Mouse (Mus musculus): ENCODE data around the gene Gm20696. TPM values are rescaled to one million over a fixed set of nuclear protein-coding genes. Genes with fewer than 3 reads are reported as not detected.

Gene Gm20696
- polyA plus RNA-seq, 1 experiment, result 3.0 TPM

DNA sequence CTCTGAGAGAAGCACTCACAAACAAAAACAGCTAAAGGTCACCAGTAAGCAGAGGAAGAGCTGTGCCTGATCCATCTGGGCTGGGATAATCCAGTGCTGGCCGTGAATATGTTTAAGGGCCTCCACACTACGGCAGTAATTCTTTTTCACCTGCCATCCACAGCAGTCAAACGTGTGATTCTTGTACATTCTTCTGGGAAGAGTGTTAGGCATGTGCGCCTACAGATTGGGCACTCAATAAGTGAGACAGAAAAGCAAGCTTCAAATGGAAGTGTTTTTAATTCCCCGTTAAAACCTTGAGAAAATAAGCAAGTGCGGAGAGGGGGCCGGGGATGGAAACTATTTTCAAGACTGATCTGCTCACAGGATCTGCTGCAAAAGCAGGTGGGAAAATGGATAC lies 48.7 kb downstream of the Gm20696 start:
- peaks cover 14% of the 10 kb centered on the region for H3K4me1 ChIP-seq (ENCODE audit: control insufficient read depth, insufficient read depth, low read length)
- H3K4me3 ChIP-seq (ENCODE audit: insufficient read depth, low read length), result no peak overlapping the region
- TF ChIP-seq CTCF (IDR thresholded peaks at IDR 0.05; ENCODE audit: low read depth, low read length) (no peak), POLR2A (IDR thresholded peaks at IDR 0.05; ENCODE audit: borderline replicate concordance, low read depth, low read length) (no peak)
- H3K27ac ChIP-seq (ENCODE audit: insufficient read depth, low read depth, low read length), result 0 out of 2 replicates have a peak overlapping the region, but pooled peaks have one; percentile 35

DNA sequence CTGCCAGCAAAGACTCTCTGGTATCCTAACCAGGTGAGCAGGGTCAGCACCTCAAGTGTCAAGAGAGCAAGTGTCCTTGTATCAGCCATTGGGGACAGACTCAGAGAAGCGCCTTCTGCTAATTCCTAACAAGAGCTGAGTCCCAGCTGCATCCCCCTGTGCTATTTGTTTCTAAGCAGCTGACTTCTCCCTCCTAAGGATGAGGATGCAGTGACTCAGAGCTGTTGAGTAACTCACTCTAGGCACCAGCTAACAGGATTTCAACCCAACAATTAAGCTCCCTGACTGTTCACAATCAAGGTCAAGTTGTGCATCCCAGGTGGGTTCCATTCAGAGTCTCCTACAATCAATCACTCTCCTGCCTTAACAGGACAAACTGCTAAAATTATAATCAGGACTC lies 49.2 kb downstream of the Gm20696 start:
- Histone ChIP-seq H3K27ac (ENCODE audit: insufficient read depth, low read depth, low read length) (peak overlapping the region; percentile 6; the same call in 1 of the 2 replicates), H3K4me1 (ENCODE audit: control insufficient read depth, insufficient read depth, low read length) (peaks cover 14% of the 10 kb centered on the region), H3K4me3 (ENCODE audit: insufficient read depth, low read length) (no peak overlapping the region)
- TF ChIP-seq POLR2A (IDR thresholded peaks at IDR 0.05; ENCODE audit: borderline replicate concordance, low read depth, low read length) (no peak), CTCF (IDR thresholded peaks at IDR 0.05; ENCODE audit: low read depth, low read length) (no peak)

DNA sequence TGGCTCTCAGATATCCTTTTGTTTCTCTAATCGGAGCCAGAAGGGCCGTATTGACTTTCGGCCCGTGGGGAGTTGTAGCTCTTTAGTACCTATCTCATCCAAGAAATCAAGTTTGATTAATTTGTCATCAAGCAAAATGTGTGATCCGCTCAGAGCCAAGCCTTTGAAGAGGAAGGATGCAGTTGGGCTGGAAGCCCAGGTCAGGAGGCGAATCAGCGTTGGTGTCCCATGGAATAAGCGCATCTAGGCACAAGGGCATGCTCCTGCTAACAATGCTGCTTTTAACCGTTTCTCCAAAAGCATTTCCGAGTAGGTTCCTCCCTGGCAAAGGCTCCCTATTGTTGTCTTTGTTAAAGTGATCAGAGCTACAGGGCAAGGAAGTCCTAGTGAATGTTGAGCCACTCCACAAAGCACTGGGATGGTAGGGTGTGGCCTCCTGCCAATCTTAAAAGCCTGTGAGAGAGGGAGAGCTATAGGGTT lies 51.3 kb downstream of the Gm20696 start:
- no peak for TF ChIP-seq POLR2A (IDR thresholded peaks at IDR 0.05; ENCODE audit: borderline replicate concordance, low read depth, low read length)
- no peak for TF ChIP-seq CTCF (IDR thresholded peaks at IDR 0.05; ENCODE audit: low read depth, low read length)
- Histone ChIP-seq H3K27ac (ENCODE audit: insufficient read depth, low read depth, low read length) (no peak overlapping the region), H3K4me1 (ENCODE audit: control insufficient read depth, insufficient read depth, low read length) (peaks cover 20% of the 10 kb centered on the region), H3K4me3 (ENCODE audit: insufficient read depth, low read length) (no peak overlapping the region)

DNA sequence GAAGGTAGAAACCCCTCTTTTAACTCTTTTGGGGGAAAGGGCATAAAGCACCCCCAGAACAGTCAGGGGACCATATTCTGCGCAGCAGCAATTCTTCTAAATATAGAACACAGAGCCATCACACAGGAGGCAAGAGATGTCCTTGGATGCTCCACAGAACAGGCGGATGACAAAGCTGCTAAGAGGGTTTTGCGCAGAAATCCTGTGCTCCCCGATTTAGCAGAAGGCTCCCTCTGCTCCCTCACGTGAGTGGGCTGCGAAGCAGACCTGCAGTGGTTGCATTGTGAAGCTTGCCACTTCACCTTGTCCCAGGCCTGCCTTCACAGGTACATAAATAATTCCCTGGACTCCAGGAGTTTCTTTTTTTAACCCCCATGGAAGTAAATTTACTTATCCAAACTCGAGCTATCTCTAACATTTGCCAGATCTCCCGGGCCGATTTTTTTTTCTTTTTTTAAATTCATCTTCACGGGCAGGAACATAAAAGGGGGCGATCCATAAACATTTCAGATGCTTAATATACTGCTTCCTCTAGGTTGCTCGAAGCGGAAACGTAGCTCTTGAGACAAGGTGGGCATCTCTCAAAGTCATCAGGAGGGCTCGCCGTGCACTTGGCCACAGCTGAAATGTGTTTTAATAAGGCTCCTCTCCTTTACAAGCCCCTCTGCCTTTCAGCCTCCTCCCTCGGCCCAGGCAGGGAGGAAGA lies 51.9 kb downstream of the Gm20696 start:
- TF ChIP-seq CTCF (IDR thresholded peaks at IDR 0.05; ENCODE audit: low read depth, low read length), result no peak
- no peak for TF ChIP-seq POLR2A (IDR thresholded peaks at IDR 0.05; ENCODE audit: borderline replicate concordance, low read depth, low read length)
- no peak overlapping the region for H3K4me3 ChIP-seq (ENCODE audit: insufficient read depth, low read length)
- no peak overlapping the region for H3K27ac ChIP-seq (ENCODE audit: insufficient read depth, low read depth, low read length)
- peaks cover 20% of the 10 kb centered on the region for H3K4me1 ChIP-seq (ENCODE audit: control insufficient read depth, insufficient read depth, low read length)

DNA sequence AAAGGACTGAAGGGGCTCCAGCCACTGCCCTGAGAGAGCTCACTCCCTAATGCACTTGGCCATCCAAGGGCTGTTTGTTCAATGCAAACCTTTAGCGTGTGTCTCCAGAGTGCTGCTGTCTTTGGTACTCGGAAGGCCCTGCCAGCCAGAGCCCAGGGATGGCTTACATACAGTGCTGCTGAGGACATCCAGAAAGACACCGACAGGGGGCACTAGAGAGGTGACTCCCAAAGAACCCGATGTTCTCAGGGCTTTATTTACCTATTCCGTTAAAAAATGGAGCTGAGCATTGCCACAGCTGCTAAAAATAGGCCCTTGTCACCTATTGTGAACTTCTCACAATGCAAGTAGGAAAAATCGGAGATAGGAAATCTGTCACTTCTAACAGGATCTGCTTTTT lies 54.7 kb downstream of the Gm20696 start:
- Histone ChIP-seq H3K27ac (ENCODE audit: insufficient read depth, low read depth, low read length) (no peak overlapping the region), H3K4me3 (ENCODE audit: insufficient read depth, low read length) (no peak overlapping the region)
- TF ChIP-seq CTCF (IDR thresholded peaks at IDR 0.05; ENCODE audit: low read depth, low read length), result no peak
- no peak for TF ChIP-seq POLR2A (IDR thresholded peaks at IDR 0.05; ENCODE audit: borderline replicate concordance, low read depth, low read length)

DNA sequence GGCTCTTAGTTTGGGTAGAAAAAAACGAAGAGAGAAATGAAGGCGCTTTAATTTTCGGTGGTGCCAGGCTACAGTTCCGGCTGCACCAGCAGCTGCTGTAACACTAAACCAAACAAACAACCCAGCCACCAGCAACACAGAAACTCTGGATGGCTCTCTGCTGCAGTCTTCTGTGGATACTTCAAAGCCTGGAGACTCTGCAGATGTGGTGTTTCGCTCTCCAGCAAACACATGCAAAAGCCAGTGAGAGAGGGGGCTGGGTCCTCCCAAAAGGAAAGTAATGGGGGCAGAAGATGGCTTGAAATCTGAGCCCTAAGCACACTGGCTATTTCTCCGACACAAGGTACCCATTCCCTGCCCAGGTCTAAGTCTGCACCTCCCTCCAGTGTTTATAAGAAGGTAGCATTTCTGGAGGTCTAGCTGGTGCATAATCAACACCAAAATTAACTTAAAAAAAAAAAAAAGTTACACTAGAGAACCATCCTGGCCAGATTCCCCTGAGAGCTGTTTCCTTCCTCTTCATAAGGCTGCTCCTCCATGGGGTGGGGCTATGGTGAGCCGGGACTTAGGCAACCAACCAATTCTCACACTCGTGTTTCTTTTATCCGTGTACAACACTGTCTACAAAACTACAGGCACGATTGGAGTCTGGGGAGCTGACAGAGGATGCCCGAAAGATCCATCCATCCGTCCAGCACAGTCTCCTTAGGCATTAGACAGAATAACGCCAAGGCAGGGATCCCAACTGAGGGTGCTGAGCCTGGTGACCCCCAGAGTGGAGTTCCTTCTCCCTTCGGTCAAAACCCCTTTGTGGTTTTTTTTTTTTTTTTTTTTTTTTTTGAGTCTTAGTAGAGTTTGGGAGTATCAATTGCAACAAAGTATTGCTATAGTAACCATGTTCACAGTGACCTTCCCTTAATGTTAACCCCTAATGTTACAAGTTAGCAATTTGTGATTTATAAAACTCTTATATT lies 55.9 kb downstream of the Gm20696 start:
- peaks cover 6% of the 10 kb centered on the region for H3K4me1 ChIP-seq (ENCODE audit: control insufficient read depth, insufficient read depth, low read length)
- H3K4me3 ChIP-seq (ENCODE audit: insufficient read depth, low read length), result peak overlapping the region; percentile 13
- TF ChIP-seq CTCF (IDR thresholded peaks at IDR 0.05; ENCODE audit: low read depth, low read length) (no peak), POLR2A (IDR thresholded peaks at IDR 0.05; ENCODE audit: borderline replicate concordance, low read depth, low read length) (no peak)
- no peak overlapping the region for H3K27ac ChIP-seq (ENCODE audit: insufficient read depth, low read depth, low read length)

More for the DNA sequence above, 54.7 kb downstream of the Gm20696 start:
- peaks cover 6% of the 10 kb centered on the region for H3K4me1 ChIP-seq (ENCODE audit: control insufficient read depth, insufficient read depth, low read length)

DNA sequence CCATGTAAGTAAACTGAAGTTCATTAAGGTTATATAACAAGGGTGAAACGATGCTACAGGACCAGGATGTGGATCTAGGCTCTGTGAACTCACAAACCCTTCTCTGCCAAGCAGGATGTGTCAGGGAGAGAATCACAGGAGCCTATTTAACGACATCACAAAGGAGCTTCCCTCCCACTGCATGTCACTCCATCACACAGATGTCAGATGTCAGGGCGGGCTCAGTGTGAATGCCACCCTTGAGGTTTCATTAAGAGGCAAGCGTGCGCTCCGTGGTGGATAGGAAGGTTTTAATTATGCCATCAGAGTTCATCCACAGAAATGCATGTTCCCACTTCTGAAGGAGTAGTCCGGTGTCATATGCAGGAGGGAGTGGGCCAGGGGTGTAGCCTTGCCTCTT lies 60.5 kb downstream of the Gm20696 start:
- H3K4me3 ChIP-seq (ENCODE audit: insufficient read depth, low read length), result no peak overlapping the region
- H3K4me1 ChIP-seq (ENCODE audit: control insufficient read depth, insufficient read depth, low read length), result peaks cover 6% of the 10 kb centered on the region
- H3K27ac ChIP-seq (ENCODE audit: insufficient read depth, low read depth, low read length), result no peak overlapping the region
- TF ChIP-seq POLR2A (IDR thresholded peaks at IDR 0.05; ENCODE audit: borderline replicate concordance, low read depth, low read length), result no peak
- no peak for TF ChIP-seq CTCF (IDR thresholded peaks at IDR 0.05; ENCODE audit: low read depth, low read length)

DNA sequence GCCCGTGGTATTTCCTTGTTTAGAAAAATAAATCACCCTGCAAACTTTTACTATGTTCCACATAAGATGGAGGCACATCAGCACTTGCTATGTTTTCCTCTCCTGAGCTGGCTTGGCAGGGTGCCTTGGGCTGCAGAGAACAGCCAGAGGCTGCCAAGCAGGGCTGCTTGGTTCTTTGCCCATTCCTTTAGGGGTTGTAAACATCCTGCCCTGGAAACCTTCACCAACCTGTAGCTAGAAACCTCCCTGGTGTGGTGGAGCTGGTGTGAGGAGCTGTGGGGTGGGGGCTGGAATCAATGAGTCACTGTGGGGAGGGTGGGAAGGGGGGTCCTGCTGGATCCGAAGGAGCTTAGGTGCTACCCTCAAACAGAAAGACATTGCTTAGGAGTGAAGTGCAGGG lies 61.8 kb downstream of the Gm20696 start:
- no peaks in the 10 kb centered on the region for H3K4me1 ChIP-seq (ENCODE audit: control insufficient read depth, insufficient read depth, low read length)
- H3K27ac ChIP-seq (ENCODE audit: insufficient read depth, low read depth, low read length), result no peak overlapping the region
- TF ChIP-seq CTCF (IDR thresholded peaks at IDR 0.05; ENCODE audit: low read depth, low read length), result no peak
- no peak for TF ChIP-seq POLR2A (IDR thresholded peaks at IDR 0.05; ENCODE audit: borderline replicate concordance, low read depth, low read length)
- no peak overlapping the region for H3K4me3 ChIP-seq (ENCODE audit: insufficient read depth, low read length)

DNA sequence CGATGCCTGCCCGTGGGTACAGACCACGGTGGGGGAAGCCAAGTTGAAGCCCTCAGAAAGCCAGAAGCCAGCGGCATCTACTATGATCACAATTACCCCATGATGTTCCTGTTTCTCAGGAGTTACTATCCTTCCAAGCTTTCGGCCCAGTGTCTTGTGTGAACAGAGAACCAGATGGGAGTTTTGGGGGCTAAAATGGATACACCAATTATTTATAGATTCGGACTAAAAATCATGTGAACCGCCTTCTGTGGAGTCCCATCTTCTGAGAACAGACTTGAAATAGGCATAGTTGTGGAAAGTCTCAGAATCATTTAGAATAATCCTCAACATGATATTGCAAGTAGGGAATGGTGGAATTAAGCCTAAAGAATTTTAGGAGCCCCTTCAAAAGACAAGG lies 64.2 kb downstream of the Gm20696 start:
- TF ChIP-seq CTCF (IDR thresholded peaks at IDR 0.05; ENCODE audit: low read depth, low read length), result no peak
- TF ChIP-seq POLR2A (IDR thresholded peaks at IDR 0.05; ENCODE audit: borderline replicate concordance, low read depth, low read length), result no peak
- Histone ChIP-seq H3K4me1 (ENCODE audit: control insufficient read depth, insufficient read depth, low read length) (no peaks in the 10 kb centered on the region), H3K27ac (ENCODE audit: insufficient read depth, low read depth, low read length) (no peak overlapping the region), H3K4me3 (ENCODE audit: insufficient read depth, low read length) (no peak overlapping the region)

Measured in bone marrow macrophage, adult 2 months (primary cell).